Mouse (Mus musculus): ENCODE data around the gene Tubb1. TPM values are rescaled to one million over a fixed set of nuclear protein-coding genes. Genes with fewer than 3 reads are reported as not detected.

Gene Tubb1
- polyA plus RNA-seq, 1 experiment, result not detected

DNA sequence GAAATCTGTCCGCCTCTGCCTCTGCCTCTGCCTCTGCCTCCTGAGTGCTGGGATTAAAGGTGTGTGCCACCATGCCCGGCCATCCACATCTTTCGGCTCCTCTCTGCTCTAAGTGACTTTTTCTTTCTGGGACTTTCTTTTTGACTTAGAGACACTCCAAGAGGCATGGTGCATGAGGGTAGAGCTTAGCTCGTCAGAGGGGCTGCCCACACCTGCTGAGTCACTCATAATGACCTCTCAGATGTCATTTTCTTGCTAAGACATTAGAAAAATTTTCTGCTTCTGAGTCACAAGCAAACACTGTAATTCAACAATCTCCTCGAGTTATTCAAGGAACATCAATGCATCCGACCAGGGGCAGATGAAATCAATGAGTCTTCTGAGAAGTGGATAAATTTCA lies 5.5 kb upstream of the Tubb1 start:
- Histone ChIP-seq H3K27ac (ENCODE audit: insufficient read depth, low read length) (no peak overlapping the region), H3K36me3 (ENCODE audit: control insufficient read depth, insufficient read depth, low read length, poor library complexity, severe bottlenecking) (no peaks in the 10 kb centered on the region), H3K4me1 (ENCODE audit: control insufficient read depth, insufficient read depth, low read length) (no peaks in the 10 kb centered on the region), H3K4me3 (ENCODE audit: low read depth, low read length) (no peak overlapping the region), H3K9ac (ENCODE audit: low read depth, poor library complexity, severe bottlenecking) (no peak overlapping the region), H3K27me3 (ENCODE audit: control insufficient read depth, insufficient read depth, low read length, poor library complexity, severe bottlenecking) (no peaks in the 10 kb centered on the region), H3K9me3 (replicated peaks; ENCODE audit: control insufficient read depth, insufficient read depth, low read length, poor library complexity, severe bottlenecking) (no peaks in the 10 kb centered on the region)
- TF ChIP-seq EP300 (IDR thresholded peaks at IDR 0.05; ENCODE audit: insufficient read depth, low read depth, low read length) (no peak), POLR2A (IDR thresholded peaks at IDR 0.05; ENCODE audit: insufficient read depth, low read length) (no peak), CTCF (IDR thresholded peaks at IDR 0.05; ENCODE audit: low read depth, low read length) (no peak)

DNA sequence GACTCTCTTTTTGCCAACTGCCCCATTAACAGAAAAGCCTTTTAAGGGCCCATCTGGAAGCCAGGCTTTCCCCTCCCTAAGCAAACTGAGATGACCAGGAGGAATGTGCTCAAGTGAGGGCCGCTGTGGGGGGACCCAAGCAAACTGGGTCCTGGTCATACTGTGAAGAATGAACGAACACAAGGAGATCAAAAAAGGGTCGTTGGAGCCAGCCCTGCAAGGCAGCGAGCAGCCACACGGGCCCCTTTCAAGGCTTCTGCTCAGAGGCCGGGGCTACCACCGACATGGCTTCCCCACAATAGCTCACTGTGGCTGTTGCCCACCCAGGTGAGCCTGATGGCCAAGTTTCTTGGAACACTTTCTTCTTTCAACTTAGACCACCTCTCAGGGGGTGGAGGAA lies 4.0 kb upstream of the Tubb1 start:
- no peaks in the 10 kb centered on the region for H3K27me3 ChIP-seq (ENCODE audit: control insufficient read depth, insufficient read depth, low read length, poor library complexity, severe bottlenecking)
- H3K9ac ChIP-seq (ENCODE audit: low read depth, poor library complexity, severe bottlenecking), result no peak overlapping the region
- H3K27ac ChIP-seq (ENCODE audit: insufficient read depth, low read length), result no peak overlapping the region
- H3K4me3 ChIP-seq (ENCODE audit: low read depth, low read length), result no peak overlapping the region
- H3K4me1 ChIP-seq (ENCODE audit: control insufficient read depth, insufficient read depth, low read length), result no peaks in the 10 kb centered on the region
- no peaks in the 10 kb centered on the region for H3K9me3 ChIP-seq (replicated peaks; ENCODE audit: control insufficient read depth, insufficient read depth, low read length, poor library complexity, severe bottlenecking)
- no peaks in the 10 kb centered on the region for H3K36me3 ChIP-seq (ENCODE audit: control insufficient read depth, insufficient read depth, low read length, poor library complexity, severe bottlenecking)
- TF ChIP-seq EP300 (IDR thresholded peaks at IDR 0.05; ENCODE audit: insufficient read depth, low read depth, low read length) (no peak), POLR2A (IDR thresholded peaks at IDR 0.05; ENCODE audit: insufficient read depth, low read length) (no peak), CTCF (IDR thresholded peaks at IDR 0.05; ENCODE audit: low read depth, low read length) (no peak)

DNA sequence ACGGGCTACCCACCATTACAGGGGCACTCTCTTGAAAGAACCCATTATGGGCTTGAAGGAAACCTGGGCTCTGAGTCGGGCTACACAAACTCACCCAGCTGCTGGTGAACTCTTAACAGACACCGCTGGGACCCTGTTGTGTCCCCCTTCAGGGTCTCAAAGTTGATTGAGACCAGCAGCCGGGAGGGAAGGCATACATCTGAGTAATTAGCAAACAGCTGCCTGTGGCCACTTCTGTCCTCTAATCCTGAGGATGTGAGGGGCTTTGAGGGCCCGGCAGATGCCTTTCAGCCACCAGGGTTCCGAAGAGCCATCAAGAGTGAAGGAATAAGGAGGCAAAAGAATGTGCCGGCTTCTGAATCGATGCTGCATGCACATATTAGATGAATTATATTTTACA lies 3.6 kb upstream of the Tubb1 start:
- H3K27ac ChIP-seq (ENCODE audit: insufficient read depth, low read length), result no peak overlapping the region
- no peak overlapping the region for H3K4me3 ChIP-seq (ENCODE audit: low read depth, low read length)
- H3K9ac ChIP-seq (ENCODE audit: low read depth, poor library complexity, severe bottlenecking), result no peak overlapping the region
- H3K9me3 ChIP-seq (replicated peaks; ENCODE audit: control insufficient read depth, insufficient read depth, low read length, poor library complexity, severe bottlenecking), result no peaks in the 10 kb centered on the region
- TF ChIP-seq EP300 (IDR thresholded peaks at IDR 0.05; ENCODE audit: insufficient read depth, low read depth, low read length) (no peak), POLR2A (IDR thresholded peaks at IDR 0.05; ENCODE audit: insufficient read depth, low read length) (no peak), CTCF (IDR thresholded peaks at IDR 0.05; ENCODE audit: low read depth, low read length) (no peak)
- no peaks in the 10 kb centered on the region for H3K36me3 ChIP-seq (ENCODE audit: control insufficient read depth, insufficient read depth, low read length, poor library complexity, severe bottlenecking)
- H3K4me1 ChIP-seq (ENCODE audit: control insufficient read depth, insufficient read depth, low read length), result no peaks in the 10 kb centered on the region
- no peaks in the 10 kb centered on the region for H3K27me3 ChIP-seq (ENCODE audit: control insufficient read depth, insufficient read depth, low read length, poor library complexity, severe bottlenecking)

DNA sequence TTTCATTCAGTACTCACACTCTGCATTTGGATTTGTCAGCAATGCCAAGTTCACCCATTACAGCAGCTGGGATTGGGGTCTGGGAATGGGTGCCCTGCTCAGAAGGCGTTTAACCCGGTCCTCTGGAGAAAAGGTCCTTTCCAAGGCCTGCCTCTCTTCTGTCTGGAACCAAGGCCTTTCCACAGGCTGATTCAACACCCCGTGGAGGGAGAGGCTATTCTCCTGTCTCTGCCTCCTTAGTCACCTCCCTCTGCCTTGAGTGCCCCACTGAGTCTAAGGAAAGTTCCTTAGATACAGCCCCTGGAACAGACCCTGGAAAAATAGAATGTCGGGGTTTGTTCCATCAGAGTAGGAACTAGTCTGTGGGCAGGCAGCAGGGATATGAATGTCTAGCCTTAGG lies 2.1 kb upstream of the Tubb1 start:
- H3K27ac ChIP-seq (ENCODE audit: insufficient read depth, low read length), result no peak overlapping the region
- H3K36me3 ChIP-seq (ENCODE audit: control insufficient read depth, insufficient read depth, low read length, poor library complexity, severe bottlenecking), result no peaks in the 10 kb centered on the region
- TF ChIP-seq EP300 (IDR thresholded peaks at IDR 0.05; ENCODE audit: insufficient read depth, low read depth, low read length) (no peak), CTCF (IDR thresholded peaks at IDR 0.05; ENCODE audit: low read depth, low read length) (no peak), POLR2A (IDR thresholded peaks at IDR 0.05; ENCODE audit: insufficient read depth, low read length) (no peak)
- H3K4me1 ChIP-seq (ENCODE audit: control insufficient read depth, insufficient read depth, low read length), result no peaks in the 10 kb centered on the region
- H3K9ac ChIP-seq (ENCODE audit: low read depth, poor library complexity, severe bottlenecking), result no peak overlapping the region
- H3K4me3 ChIP-seq (ENCODE audit: low read depth, low read length), result no peak overlapping the region
- H3K9me3 ChIP-seq (replicated peaks; ENCODE audit: control insufficient read depth, insufficient read depth, low read length, poor library complexity, severe bottlenecking), result no peaks in the 10 kb centered on the region
- H3K27me3 ChIP-seq (ENCODE audit: control insufficient read depth, insufficient read depth, low read length, poor library complexity, severe bottlenecking), result no peaks in the 10 kb centered on the region

DNA sequence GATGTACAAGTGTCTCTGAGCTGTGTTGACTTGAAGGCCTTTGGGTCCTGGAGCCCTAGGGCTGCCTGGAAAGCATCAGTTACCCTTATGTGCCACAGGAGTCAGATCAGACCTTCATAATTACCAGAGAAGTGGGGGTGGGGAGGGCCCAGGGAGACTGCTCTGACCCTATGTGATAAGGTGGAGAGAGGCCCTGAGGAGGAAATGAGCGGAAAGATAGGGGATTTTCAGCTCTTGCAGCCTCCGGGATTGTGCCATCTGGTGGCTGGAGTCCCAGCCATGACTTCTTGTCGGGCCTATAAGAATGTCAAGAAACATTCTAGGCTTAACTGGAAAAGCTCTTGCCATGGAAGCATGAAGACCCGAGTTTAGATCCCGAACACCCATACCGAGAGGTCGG lies 3.2 kb downstream of the Tubb1 start:
- Histone ChIP-seq H3K4me3 (ENCODE audit: low read depth, low read length) (no peak overlapping the region), H3K36me3 (ENCODE audit: control insufficient read depth, insufficient read depth, low read length, poor library complexity, severe bottlenecking) (no peaks in the 10 kb centered on the region), H3K9me3 (replicated peaks; ENCODE audit: control insufficient read depth, insufficient read depth, low read length, poor library complexity, severe bottlenecking) (no peaks in the 10 kb centered on the region), H3K4me1 (ENCODE audit: control insufficient read depth, insufficient read depth, low read length) (no peaks in the 10 kb centered on the region), H3K27me3 (ENCODE audit: control insufficient read depth, insufficient read depth, low read length, poor library complexity, severe bottlenecking) (no peaks in the 10 kb centered on the region), H3K27ac (ENCODE audit: insufficient read depth, low read length) (no peak overlapping the region), H3K9ac (ENCODE audit: low read depth, poor library complexity, severe bottlenecking) (no peak overlapping the region)
- TF ChIP-seq CTCF (IDR thresholded peaks at IDR 0.05; ENCODE audit: low read depth, low read length), result no peak
- no peak for TF ChIP-seq POLR2A (IDR thresholded peaks at IDR 0.05; ENCODE audit: insufficient read depth, low read length)
- no peak for TF ChIP-seq EP300 (IDR thresholded peaks at IDR 0.05; ENCODE audit: insufficient read depth, low read depth, low read length)

DNA sequence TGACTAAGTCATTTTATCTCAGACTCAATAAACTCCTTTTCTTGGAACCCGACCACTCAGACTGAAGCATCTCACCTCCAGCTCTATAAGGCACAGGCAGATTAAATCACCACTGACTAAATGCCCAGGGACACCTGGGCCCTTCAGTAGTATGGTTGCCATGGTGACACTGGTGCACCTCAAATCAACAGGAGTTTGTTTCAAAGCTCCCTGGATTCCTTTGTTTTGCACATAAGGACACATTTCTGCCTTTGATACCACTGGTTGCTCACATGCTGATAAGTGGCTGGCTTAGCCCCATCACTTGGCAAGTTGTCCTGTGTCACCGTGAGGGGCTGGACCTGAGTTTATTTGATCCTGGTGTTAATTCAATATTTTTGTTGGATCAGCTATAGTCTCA lies 8.9 kb downstream of the Tubb1 start:
- H3K36me3 ChIP-seq (ENCODE audit: control insufficient read depth, insufficient read depth, low read length, poor library complexity, severe bottlenecking), result peaks cover 14% of the 10 kb centered on the region
- no peak overlapping the region for H3K9ac ChIP-seq (ENCODE audit: low read depth, poor library complexity, severe bottlenecking)
- no peaks in the 10 kb centered on the region for H3K9me3 ChIP-seq (replicated peaks; ENCODE audit: control insufficient read depth, insufficient read depth, low read length, poor library complexity, severe bottlenecking)
- H3K4me1 ChIP-seq (ENCODE audit: control insufficient read depth, insufficient read depth, low read length), result no peaks in the 10 kb centered on the region
- H3K27me3 ChIP-seq (ENCODE audit: control insufficient read depth, insufficient read depth, low read length, poor library complexity, severe bottlenecking), result no peaks in the 10 kb centered on the region
- H3K4me3 ChIP-seq (ENCODE audit: low read depth, low read length), result no peak overlapping the region
- no peak overlapping the region for H3K27ac ChIP-seq (ENCODE audit: insufficient read depth, low read length)
- TF ChIP-seq POLR2A (IDR thresholded peaks at IDR 0.05; ENCODE audit: insufficient read depth, low read length) (no peak), CTCF (IDR thresholded peaks at IDR 0.05; ENCODE audit: low read depth, low read length) (no peak), EP300 (IDR thresholded peaks at IDR 0.05; ENCODE audit: insufficient read depth, low read depth, low read length) (no peak)

Data from ES-Bruce4 (cell line).